Mouse (Mus musculus): ENCODE results near the gene Mpzl1. TPM values are rescaled to one million over a fixed set of nuclear protein-coding genes. Genes with fewer than 3 reads are reported as not detected.

Gene Mpzl1
- total RNA-seq, 2 experiments from 2014 or later: 4.8 to 5.3 TPM

DNA sequence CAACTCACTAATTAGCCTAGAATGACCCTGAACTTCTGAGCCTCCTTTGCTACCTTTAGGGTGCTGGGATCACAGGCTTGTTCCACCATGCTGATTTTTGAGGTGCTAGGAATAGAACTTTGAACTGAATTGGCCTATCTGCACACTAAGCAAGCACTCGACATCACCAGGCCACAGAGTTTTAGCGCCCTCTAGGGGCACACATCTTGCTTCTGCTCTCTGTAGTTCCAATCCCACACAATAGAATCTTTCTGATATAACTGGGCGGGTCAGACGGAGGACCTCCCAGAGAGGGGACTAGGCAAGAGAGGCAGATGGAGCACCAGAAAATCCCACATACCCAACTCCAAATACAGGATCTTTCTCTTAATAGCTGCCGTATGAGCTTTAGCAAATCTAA lies 24.3 kb upstream of the Mpzl1 start:
- peak; percentile 77 for DNase-seq (ENCODE audit: low spot score)

DNA sequence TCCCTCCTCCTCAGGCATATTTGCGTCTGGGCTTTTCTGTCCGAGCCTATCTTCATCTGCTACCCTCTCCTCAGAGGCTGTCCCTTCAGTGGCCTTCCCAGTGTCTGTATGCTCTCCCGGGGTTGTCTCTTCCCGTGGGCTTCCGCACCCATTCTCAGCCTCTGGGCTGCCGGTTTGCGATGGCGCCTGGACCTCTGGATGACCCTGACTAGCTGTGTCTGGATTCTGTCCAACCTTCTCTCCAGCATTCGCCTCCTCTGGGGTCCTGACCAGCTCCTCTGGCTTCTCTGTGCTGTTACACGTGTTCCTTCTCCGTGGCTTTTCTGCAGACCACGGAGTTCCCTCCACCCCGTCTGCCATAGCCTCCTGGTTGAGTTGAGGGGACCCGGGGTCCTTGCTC lies 21.1 kb upstream of the Mpzl1 start:
- DNase-seq (ENCODE audit: low spot score): no peak

DNA sequence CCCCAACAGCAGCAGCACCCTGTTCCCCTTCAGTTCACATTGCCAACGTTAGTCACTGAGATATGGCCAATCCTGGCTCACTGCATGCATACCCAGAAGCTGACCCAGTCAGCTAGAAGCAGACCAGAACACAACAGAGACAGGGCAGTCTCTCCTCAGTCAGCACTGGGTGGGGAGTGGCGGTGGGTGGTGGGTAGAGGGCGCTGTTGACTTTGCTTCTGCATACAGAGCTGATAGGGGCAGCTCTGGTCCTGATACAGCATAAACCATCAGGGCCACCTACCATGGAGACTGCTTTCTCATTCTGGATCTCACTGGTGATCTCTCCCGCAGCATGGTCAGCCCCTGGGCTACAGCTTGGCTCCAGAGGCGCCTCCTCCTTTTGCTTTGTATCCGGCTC lies 20.7 kb upstream of the Mpzl1 start:
- DNase-seq (ENCODE audit: low spot score): peak; percentile 49

GRCm38 (mm10) chr1:165653126-165653885 lies 19.0 kb upstream of the Mpzl1 start:
- no peak for DNase-seq (ENCODE audit: low spot score)

DNA sequence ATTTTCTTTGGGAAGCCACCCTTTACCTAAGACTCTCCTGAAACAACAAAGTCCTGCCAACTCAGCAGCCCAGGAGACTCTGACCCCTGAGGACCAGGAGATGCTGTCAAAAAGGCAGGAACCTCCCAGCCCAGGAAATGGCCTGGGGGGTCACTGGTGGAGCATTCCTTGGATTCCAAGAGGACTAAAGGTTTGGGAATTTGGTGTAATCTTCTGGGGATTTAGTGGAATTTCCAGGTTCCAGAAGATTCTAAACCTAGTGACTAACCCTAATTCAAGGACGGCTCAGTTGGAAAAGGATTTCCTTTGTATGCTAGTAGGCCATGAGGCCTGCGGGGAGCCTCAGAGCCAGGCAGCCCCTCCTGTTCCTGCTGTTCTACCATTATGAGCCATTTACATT lies 18.2 kb upstream of the Mpzl1 start:
- no peak for DNase-seq (ENCODE audit: low spot score)

DNA sequence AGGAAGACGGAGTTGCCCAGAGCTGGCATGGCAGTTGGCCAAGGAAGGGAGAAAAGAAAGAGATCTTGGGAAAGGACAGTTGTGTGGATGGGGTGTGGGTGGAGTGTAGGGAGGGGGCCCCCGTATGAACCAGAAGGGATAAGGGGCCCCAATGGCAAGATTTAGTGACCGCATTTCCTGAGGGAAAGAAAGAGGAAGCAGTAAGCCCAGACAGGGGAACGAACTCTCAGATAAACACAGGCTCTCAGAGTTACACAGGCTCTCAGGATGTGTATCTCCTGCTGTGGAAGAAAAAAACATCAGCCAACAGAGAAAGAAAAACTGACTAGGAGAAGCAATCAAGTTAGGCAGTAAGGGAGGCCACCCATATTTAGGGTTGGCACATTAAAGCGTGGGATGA lies 16.8 kb upstream of the Mpzl1 start:
- DNase-seq (ENCODE audit: low spot score): no peak

DNA sequence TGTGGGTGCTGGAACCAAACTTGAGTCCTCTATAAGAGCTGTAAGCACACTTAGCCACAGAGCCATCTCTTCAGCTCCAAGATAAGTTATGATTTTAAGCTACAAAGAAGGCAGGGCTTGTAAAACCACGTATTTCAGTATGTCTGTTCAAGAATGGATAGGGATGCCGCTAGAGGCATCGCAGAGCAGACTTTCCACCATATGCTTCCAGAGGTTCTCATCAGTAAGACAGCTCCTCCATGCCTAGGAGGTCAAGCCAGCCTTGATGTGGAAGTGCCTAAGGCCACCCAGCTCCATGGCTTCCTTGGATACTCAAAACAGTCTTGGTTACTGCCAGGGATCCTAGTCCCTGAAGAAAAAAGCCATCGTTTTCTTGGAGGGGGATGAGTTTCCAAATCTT lies 10.8 kb upstream of the Mpzl1 start:
- DNase-seq (ENCODE audit: low spot score): no peak

DNA sequence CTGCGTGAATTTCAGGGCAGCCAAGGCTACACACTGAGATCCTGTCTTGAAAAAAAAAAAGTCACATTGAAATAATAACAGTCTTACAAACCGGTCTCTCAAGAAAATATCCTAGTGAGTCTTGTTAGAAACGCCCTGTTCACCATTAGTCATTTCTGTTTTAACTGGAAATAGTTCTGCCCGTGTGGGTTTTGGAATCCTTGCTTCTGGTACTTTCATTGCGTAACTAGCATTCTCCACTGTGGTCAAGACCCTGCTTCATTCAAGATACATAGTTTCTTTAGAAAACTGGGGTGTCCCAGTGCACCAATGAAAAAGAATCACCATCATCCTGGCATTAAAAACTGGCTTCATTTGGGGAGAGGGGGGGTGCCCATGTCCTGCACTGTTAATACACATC lies 9.4 kb upstream of the Mpzl1 start:
- DNase-seq (ENCODE audit: low spot score): no peak

DNA sequence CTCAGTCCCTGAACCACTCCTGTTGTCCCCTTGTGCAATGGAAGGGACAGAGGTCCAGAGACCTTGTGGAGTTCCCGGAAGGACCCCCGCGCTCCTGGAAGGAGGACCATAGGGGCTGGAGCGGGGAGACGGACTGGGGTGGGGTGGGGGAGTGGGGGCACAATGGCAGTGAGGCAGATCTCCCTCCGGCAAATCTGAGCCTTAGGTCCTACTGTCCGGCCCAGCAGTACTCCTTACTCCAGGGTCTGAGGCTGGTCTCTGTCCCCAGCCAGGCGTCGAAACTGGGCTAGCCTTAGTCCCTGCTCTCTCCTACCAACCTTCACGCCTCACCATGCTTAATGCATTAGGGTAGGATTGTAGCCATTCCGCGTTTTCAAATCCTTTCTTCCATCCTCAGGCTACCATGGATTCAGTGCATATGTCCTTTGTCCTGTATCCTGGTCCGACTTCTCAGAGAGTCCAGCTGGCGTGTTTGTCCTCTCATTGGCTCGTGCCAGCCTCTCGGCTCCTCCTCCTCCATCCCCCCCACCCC lies 8.5 kb upstream of the Mpzl1 start:
- peak; percentile 43 for DNase-seq (ENCODE audit: low spot score)

GRCm38 (mm10) chr1:165641786-165642771 lies 7.7 kb upstream of the Mpzl1 start:
- DNase-seq (ENCODE audit: low spot score): peak; percentile 92

- DNase-seq (ENCODE audit: low spot score): peak; percentile 81
Observed at GRCm38 (mm10) chr1:165641271-165641771, 7.0 kb upstream of the Mpzl1 start.

GRCm38 (mm10) chr1:165636289-165636688 lies 2.0 kb upstream of the Mpzl1 start:
- DNase-seq (ENCODE audit: low spot score): no peak

GRCm38 (mm10) chr1:165635055-165635897 lies 938 bp upstream of the Mpzl1 start:
- no peak for DNase-seq (ENCODE audit: low spot score)

DNA sequence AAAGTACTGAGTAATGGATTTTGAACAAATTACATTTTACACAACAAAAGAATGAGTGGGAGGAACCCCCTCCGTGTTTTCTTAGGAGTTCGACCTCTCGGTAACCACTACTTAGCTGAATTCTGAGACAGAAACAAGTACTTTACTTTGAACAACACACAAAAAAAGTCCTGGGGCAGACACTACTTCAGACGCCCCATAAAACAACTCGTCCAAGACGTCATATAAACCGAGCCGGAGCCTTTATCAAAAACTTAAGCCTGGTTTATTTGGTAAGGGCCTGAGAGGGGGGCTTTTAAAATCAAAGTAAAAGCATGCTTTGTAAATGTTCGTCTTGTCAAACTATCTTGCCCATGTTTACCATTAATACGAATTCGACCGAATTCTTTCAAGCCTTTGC lies 993 bp downstream of the Mpzl1 start:
- DNase-seq (ENCODE audit: low spot score): no peak

GRCm38 (mm10) chr1:165631136-165631535 lies 3.2 kb downstream of the Mpzl1 start:
- DNase-seq (ENCODE audit: low spot score): no peak

GRCm38 (mm10) chr1:165629975-165630374 lies 4.4 kb downstream of the Mpzl1 start:
- DNase-seq (ENCODE audit: low spot score): no peak

DNA sequence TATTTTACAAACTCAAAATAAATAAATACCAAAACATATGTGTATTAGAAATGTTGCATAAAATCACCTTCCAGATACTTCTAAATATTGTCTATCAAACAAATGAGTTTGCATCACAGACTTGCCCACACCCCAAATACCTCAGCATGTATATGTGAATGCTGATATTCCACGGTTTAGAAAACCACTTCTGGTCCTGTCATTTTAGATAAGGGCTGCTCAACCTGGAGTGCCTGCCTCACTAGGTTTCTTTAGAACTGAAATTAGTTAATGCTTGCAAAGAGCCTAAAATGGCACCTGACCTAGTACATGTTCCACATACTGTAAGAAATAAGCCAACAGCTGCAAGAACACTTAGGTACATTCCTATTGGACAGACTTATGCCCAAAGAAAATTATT lies 5.7 kb downstream of the Mpzl1 start:
- no peak for DNase-seq (ENCODE audit: low spot score)

GRCm38 (mm10) chr1:165625896-165626295 lies 8.4 kb downstream of the Mpzl1 start:
- no peak for DNase-seq (ENCODE audit: low spot score)

GRCm38 (mm10) chr1:165625058-165625457 lies 9.3 kb downstream of the Mpzl1 start:
- no peak for DNase-seq (ENCODE audit: low spot score)

GRCm38 (mm10) chr1:165618201-165618624 lies 16.1 kb downstream of the Mpzl1 start:
- DNase-seq (ENCODE audit: low spot score): peak; percentile 84
